Mouse (Mus musculus) mesoderm, embryonic 11.5 days (tissue): Measurements from ENCODE around the gene Cd28.
"Not testable (repeated sequence)": the region's sequence is repeated elsewhere in the genome, so short reads cannot be mapped to it uniquely, and the experiment has no call there.

Experiments used
- DNase-seq: peaks from one replicate; pipeline ENCODE4 v3.0.0-alpha.2; 2012; ENCODE audit warnings: low read depth, low spot score

The Cd28 gene

DNA sequence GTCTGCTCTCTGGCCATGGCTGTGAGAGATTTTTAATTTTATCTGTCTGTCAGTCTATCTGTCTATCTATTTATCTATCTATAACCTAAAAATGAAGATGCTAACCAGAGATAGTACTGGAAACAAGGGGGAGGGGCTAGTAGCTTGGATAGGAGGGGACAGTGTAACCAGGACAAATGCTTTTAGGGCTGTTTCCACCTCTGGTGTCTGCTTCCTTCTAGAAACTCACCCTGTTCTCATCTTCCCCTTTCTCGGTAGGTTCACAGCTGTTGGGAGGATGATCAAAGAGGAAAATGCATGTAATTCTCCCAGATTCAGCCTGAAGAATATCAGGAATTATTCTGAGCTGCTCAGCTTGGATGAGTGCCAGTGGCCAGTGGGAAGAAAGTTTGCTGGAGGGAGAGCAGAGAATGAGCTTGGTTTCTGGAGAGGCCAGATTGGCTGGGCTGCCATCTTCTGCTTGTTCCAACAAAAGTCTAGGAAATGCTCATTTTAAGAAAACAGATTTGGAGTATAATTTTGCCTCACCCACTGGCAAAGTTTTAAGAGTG lies 83.3 kb downstream of the Cd28 start:
- no peak for DNase-seq

DNA sequence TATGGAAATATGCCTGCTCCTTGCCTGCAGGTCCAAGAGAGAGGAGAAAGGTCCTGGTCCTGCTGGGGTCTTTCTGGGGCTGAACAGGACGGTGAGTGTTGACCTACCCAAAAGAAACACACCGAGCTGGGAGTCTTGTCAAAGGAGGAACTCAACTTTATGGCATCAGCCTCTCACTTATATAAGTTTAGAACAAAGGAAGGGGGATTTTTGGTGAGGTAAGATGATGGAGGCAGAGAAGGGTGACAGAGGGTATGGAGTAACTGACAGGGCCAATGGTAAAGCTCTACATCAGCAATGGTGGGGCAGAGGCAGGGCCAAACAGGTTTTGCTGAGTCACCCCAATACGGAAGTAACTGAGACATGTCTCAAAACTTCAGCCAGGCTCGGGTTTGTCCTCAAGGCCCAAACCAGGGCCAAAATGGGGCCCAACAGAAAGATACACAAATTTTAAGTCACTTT lies 84.6 kb downstream of the Cd28 start:
- DNase-seq: no peak

DNA sequence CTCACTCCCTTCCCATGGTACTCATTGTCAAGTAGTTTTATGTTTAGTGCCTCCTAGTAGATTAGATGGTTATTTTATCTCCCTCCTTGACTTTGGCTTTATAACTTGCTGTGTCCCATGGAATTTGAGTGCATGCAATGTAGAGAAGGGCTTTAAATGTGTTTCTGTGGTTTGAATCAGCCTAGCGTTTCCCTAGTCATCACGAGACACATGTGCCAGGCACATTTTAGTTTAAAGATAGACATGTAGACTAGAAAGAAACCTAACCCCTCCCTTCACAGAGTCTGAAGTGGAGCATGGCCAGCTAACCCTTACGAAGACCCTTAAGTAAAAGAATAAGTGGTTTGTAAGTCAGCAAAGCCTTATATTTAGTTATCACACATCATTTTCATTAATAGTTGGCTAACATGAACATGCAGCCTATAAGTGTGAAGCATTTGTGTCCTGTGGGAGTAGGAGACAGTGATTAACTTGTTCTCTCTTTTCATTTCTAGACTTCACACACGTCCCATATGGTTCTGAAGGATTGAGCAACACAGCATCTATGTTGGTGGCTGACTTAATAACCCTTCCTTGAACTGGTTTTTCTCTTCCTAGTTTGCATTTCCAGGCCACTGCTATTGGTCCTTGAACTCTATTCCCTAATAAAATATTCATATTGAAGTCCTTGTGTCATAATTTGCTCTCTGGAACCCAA lies 86.7 kb downstream of the Cd28 start:
- no peak for DNase-seq

DNA sequence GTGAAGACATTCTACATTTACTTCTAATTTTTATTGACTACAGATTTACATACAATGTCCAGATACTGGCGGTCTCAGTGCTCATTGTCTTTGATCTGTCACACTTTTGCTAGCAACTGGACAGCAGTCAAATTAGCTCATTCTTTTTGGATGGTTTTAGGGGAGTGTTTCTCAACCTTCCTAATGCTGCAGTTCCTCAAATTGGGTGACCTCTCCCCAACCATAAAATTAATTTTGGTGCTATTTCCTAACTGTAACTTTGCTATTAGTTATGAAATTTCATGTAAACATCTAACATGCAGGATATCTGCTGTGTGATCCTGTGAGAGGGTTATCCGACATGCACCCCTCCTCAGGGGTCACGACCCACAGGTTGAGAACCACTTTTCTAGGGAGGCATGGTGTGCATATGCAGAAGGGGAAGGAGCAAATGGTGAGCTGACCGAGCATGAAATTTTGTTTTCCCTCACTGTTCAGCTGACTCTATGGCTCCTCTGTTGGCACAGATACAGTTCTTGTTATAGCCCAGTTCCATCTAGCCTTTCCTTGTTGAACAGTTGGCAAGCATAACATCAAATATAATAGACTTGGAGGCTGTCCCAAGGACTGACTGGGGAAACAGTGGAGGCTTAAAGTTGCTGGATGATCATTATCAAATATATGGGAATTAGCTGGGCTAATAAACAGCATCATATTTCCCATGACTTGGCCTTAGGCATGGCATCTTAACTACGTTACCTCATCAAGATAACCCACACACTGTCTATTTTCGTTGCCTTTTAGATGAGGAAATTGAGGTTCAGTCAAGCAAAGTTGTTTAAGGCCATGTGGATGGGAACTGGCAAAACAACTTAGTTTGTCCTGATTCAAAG lies 87.5 kb downstream of the Cd28 start:
- DNase-seq: no peak

DNA sequence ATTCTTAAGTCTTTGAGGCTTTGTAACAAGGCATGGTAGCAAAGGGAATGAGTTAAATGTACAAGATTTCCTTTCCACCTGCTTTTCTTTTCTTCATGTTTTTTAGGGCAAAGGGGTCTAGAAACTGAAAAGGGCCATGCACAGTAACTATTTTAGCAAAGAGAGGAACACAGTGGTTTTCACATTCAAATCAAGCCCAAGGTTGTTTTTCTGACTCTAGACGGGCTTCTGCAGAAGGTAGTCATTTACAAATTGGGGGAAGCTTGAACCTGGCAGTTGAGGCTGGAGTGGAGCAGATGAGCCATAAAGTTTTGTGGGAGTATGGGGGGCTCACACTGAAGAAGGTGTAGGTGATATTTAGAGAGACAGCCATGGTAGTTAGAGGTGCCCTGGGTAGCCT lies 88.6 kb downstream of the Cd28 start:
- no peak for DNase-seq

- no peak for DNase-seq
Observed at GRCm38 (mm10) chr1:60807748-60808147, 91.1 kb downstream of the Cd28 start.

DNA sequence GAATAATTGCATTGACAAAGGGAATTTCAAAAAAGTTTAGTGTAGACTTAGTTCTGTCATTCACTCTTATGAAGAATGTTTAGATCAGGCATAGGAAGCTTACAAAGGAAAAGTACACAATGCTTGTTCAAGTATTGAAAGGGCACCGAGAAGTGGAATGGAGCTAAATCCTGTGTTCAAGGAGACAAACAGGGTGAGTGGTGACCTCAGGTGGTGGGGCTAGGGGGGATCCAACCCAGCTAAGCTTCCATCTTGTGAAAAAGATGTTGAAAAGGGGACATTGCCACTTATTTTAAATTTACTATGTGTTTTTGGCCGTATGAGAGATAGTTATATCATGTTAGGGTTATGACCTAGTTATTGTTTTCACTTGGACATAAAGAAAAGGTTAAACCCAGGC lies 91.9 kb downstream of the Cd28 start:
- DNase-seq: no peak

DNA sequence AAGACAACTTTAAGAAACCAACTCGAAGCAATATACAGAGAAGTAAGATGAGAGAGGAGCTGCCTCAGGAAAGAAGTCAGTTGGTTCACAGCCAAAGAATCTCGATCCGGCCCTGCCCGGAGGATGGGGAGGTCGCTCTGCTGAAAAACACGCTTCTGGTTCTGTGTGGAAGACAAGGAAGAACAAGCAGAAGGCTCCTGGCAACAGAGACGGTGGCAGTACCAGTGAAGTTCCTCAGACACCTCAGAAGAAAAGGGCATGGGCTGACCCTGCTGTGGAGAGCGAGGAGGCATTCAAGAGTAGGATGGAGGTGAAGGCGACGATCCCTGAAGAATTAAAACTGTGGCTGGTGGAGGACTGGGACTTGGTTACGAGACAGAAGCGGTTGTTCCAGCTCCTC lies 92.6 kb downstream of the Cd28 start:
- DNase-seq: no peak

DNA sequence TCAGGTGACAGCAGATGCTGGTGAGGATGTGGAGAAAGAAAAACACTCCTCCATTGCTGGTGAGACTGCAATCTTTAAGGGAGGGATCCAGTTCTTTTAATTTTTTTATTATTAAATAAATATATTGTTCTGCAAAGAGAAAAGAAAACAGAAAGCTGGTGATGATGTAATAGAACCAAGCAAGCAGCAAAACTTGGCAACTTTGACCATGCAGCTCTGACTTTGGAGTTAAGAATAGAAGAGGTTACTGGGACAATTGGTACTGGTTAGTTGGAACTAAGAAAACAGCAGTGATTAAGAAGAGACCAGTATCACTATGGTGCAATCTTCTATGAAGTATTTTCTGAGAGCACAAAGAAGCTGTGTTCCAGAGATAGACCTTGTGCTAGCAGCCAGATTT lies 94.2 kb downstream of the Cd28 start:
- no peak for DNase-seq

GRCm38 (mm10) chr1:60811998-60812397 lies 95.4 kb downstream of the Cd28 start:
- DNase-seq: no peak

DNA sequence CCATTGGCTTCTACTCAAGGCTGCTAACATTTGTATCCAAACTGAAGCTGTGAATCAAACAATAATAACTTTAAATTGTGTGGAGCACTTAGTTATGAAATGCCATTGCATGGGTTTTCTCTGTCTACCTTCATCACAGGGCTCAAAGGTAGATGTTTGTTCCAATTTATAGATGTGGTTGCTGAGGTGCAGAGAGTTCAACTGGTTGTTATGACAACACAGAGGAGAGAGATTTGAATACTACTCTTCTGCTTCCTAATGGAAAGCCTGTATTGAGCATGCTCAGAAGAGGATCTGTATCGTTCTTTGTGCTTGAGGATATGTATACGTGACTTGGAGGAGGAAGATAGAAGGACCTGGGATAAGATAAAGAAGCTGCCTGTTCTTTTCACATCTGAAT lies 96.8 kb downstream of the Cd28 start:
- DNase-seq: no peak

DNA sequence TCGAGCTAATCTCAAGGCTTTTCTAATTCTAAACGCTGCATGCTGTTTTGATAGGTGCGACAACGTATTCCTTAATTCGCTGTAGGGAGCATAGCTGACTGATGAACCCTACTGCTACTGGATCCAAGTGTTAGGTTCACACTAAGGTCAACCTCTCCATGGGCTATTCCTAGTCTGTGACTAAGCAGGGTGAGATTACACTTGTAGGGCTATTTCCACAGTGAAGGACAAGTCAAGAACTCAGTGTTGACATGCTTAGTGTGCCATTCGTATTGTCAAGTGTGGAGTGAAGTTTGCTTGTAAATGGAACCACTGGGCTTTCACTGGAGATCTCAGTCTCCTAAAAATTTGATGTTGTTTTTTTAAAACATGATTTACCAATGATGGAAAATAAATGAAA lies 99.3 kb downstream of the Cd28 start:
- no peak for DNase-seq

DNA sequence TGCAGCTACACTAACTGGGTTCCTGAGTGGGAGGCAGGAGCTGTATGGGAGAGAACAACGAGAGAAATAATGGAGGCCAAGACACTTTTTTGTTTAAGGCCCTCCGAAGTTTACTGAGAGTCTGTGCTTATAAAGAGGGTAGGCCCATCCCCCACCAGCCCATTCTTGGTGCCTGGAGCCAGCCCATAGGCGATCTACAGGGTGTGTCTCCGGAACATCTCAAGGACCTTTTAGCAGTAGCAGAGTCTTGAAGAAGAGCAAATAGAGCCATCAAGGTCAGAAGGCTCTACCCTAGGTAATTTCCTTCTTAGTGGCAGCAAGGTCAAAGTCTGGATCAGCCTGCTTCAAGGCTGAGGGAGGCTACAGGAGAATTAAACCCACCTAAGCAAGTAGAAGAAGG lies 101.9 kb downstream of the Cd28 start:
- not testable (repeated sequence) for DNase-seq

DNA sequence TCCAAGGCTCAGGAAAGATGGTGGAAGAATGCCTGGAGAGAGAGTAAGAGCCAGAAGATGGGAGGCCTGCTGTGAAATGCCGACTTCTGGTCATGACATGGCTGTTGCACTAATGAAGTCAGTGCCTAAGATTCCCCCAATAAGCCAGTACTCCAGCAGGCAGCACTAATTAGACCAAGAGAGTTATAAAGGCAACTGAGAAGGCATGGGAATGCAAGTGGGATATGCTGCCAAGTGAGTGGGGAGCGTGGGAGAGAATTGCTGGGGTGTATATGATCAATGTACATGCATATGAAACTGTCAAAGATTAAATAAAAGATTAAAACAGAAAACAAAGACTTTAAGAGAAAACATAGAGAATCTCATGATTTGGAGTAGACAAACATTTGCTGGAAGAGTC lies 103.4 kb downstream of the Cd28 start:
- DNase-seq: no peak

- no peak for DNase-seq
Observed at GRCm38 (mm10) chr1:60820981-60821380, 104.4 kb downstream of the Cd28 start.

DNA sequence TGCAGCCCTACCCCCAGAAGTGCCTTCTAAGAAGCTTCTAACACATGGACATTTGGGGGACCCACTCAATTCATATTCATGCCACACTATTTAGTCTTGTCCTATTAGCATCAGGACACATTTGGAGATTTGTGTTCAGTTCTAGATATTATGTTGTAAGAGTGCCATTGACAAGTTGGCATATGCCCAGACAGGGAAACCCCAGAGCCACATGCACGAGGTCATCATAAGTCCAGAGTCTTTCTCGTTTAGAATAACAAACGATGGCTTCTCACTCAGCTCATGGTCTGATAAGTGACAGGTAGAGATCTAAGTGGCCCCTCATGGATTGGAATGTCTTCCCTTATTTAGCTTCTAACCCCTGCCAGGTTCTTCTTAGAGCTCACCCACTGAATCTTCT lies 105.0 kb downstream of the Cd28 start:
- DNase-seq: no peak
